Mouse (Mus musculus): ENCODE data around the gene Trim14.

Trim14 gene

GRCm38 (mm10) chr4:46475101-46475500 lies 60.8 kb downstream of the Trim14 start:
- DNase-seq: no peak

- DNase-seq: no peak
These were observed 70.2 kb downstream of the Trim14 start for GRCm38 (mm10) chr4:46465740-46466139.

- peak; percentile 62 for DNase-seq
These were observed 72.7 kb downstream of the Trim14 start for GRCm38 (mm10) chr4:46463130-46463830.

- DNase-seq: no peak
These were observed 77.5 kb downstream of the Trim14 start for GRCm38 (mm10) chr4:46458411-46458810.

GRCm38 (mm10) chr4:46457186-46457585 lies 78.8 kb downstream of the Trim14 start:
- peak; percentile 29 for DNase-seq

GRCm38 (mm10) chr4:46456762-46457161 lies 79.2 kb downstream of the Trim14 start:
- DNase-seq: no peak

GRCm38 (mm10) chr4:46454097-46454864 lies 81.7 kb downstream of the Trim14 start:
- no peak for DNase-seq

GRCm38 (mm10) chr4:46452855-46453719 lies 82.9 kb downstream of the Trim14 start:
- no peak for DNase-seq

- DNase-seq: peak; percentile 74
These were observed 83.5 kb downstream of the Trim14 start for GRCm38 (mm10) chr4:46452481-46452850.

- DNase-seq: peak; percentile 73
These were observed 84.0 kb downstream of the Trim14 start for GRCm38 (mm10) chr4:46451758-46452480.

GRCm38 (mm10) chr4:46451240-46451757 lies 84.6 kb downstream of the Trim14 start:
- DNase-seq: peak; percentile 73

GRCm38 (mm10) chr4:46450519-46451131 lies 85.3 kb downstream of the Trim14 start, which contains the start of gene Anp32b:
TSS of gene Anp32b (plus strand) at chr4:46450902.
- peak; percentile 94 for DNase-seq

- DNase-seq: no peak
These were observed 85.9 kb downstream of the Trim14 start for GRCm38 (mm10) chr4:46450020-46450518.

- DNase-seq: no peak
These were observed 87.1 kb downstream of the Trim14 start for GRCm38 (mm10) chr4:46448886-46449285.

GRCm38 (mm10) chr4:46447461-46447860 lies 88.5 kb downstream of the Trim14 start:
- no peak for DNase-seq

- no peak for DNase-seq
These were observed 90.5 kb downstream of the Trim14 start for GRCm38 (mm10) chr4:46445237-46445945.
